Mouse (Mus musculus) embryo, embryonic 10.5 days (tissue): ENCODE measurements around the gene Bach2.

ENCODE experiments used
- DNase-seq: peaks from one replicate; pipeline ENCODE4 v3.0.0-alpha.2; 2015; ENCODE audit warnings: low spot score

The Bach2 gene

GRCm38 (mm10) chr4:32428738-32429137 is 190.1 kb downstream of the Bach2 start:
- no peak for DNase-seq

GRCm38 (mm10) chr4:32430136-32430535 is 191.5 kb downstream of the Bach2 start:
- no peak for DNase-seq

GRCm38 (mm10) chr4:32430981-32431380 is 192.4 kb downstream of the Bach2 start:
- DNase-seq, result peak; percentile 65

GRCm38 (mm10) chr4:32432271-32432781 is 193.7 kb downstream of the Bach2 start:
- DNase-seq, result no peak

GRCm38 (mm10) chr4:32432945-32433344 is 194.3 kb downstream of the Bach2 start:
- no peak for DNase-seq

GRCm38 (mm10) chr4:32434612-32435011 is 196.0 kb downstream of the Bach2 start:
- no peak for DNase-seq

GRCm38 (mm10) chr4:32439974-32440739 is 201.6 kb downstream of the Bach2 start:
- no peak for DNase-seq

GRCm38 (mm10) chr4:32440740-32441072 is 202.1 kb downstream of the Bach2 start:
- DNase-seq, result no peak

GRCm38 (mm10) chr4:32444671-32445196 is 206.1 kb downstream of the Bach2 start:
- DNase-seq, result no peak

GRCm38 (mm10) chr4:32447850-32448249 is 209.2 kb downstream of the Bach2 start:
- DNase-seq, result no peak

- DNase-seq, result no peak
Measured at GRCm38 (mm10) chr4:32461986-32462385, 223.4 kb downstream of the Bach2 start.

- no peak for DNase-seq
Measured at GRCm38 (mm10) chr4:32463065-32463464, 224.5 kb downstream of the Bach2 start.

GRCm38 (mm10) chr4:32464540-32464939 is 225.9 kb downstream of the Bach2 start:
- no peak for DNase-seq

- no peak for DNase-seq
Measured at GRCm38 (mm10) chr4:32466031-32466430, 227.4 kb downstream of the Bach2 start.

GRCm38 (mm10) chr4:32477977-32478660 is 239.5 kb downstream of the Bach2 start:
- DNase-seq, result peak; percentile 65

- no peak for DNase-seq
Measured at GRCm38 (mm10) chr4:32479231-32479630, 240.6 kb downstream of the Bach2 start.

GRCm38 (mm10) chr4:32479801-32480700 is 241.4 kb downstream of the Bach2 start:
- peak; percentile 41 for DNase-seq

GRCm38 (mm10) chr4:32481366-32482055 is 242.9 kb downstream of the Bach2 start:
- peak; percentile 46 for DNase-seq

GRCm38 (mm10) chr4:32482138-32482537 is 243.5 kb downstream of the Bach2 start:
- no peak for DNase-seq

GRCm38 (mm10) chr4:32482936-32483335 is 244.3 kb downstream of the Bach2 start:
- DNase-seq, result peak; percentile 46

GRCm38 (mm10) chr4:32485848-32486247 is 247.2 kb downstream of the Bach2 start:
- DNase-seq, result no peak
